Mouse (Mus musculus) brain, embryonic 14.5 days (tissue): ENCODE measurements around the gene Zfp488.
A peak's percentile ranks its signal among the peaks of the same experiment; 100 is the strongest.

Experiments used
- CTCF ChIP-seq: fragments of 200-500 bp; IDR thresholded peaks from 2 replicates; pipeline ENCODE4 v1.5.1; 2012; ENCODE audit warnings: inconsistent platforms, mild to moderate bottlenecking, moderate library complexity, borderline replicate concordance; ENCODE audit not compliant: insufficient read depth, insufficient read length; ENCODE audit errors: extremely low read depth
- POLR2A ChIP-seq: fragments of 200-500 bp; IDR thresholded peaks from 2 replicates; pipeline ENCODE4 v1.6.1; 2012; ENCODE audit warnings: mild to moderate bottlenecking, inconsistent platforms, borderline replicate concordance; ENCODE audit not compliant: poor library complexity, insufficient read depth, insufficient read length, severe bottlenecking; ENCODE audit errors: extremely low read depth

- TF ChIP-seq POLR2A (no peak), CTCF (peak; percentile 85)
These were observed 39.4 kb downstream of the Zfp488 start for GRCm38 (mm10) chr14:33939117-33939516.
